Mouse (Mus musculus) liver (tissue): ENCODE measurements around the gene Nat10.

Experiments
- DNase-seq: peaks from one replicate; pipeline ENCODE4 v3.0.0-alpha.2; 2020; ENCODE audit warnings: mixed read lengths

Nat10 gene

GRCm38 (mm10) chr2:103687888-103688287 lies 73.2 kb downstream of the Nat10 start:
- no peak for DNase-seq

GRCm38 (mm10) chr2:103687143-103687542 lies 73.9 kb downstream of the Nat10 start:
- DNase-seq, result no peak

GRCm38 (mm10) chr2:103685581-103685980 lies 75.5 kb downstream of the Nat10 start:
- DNase-seq, result no peak

GRCm38 (mm10) chr2:103684926-103685577 lies 76.0 kb downstream of the Nat10 start:
- no peak for DNase-seq

GRCm38 (mm10) chr2:103684431-103684830 lies 76.6 kb downstream of the Nat10 start:
- DNase-seq, result no peak

- DNase-seq, result no peak
Observed at GRCm38 (mm10) chr2:103682927-103683442, 78.1 kb downstream of the Nat10 start.

GRCm38 (mm10) chr2:103682261-103682722 lies 78.8 kb downstream of the Nat10 start:
- DNase-seq, result no peak

- no peak for DNase-seq
Observed at GRCm38 (mm10) chr2:103681149-103681548, 79.9 kb downstream of the Nat10 start.

GRCm38 (mm10) chr2:103680364-103681110 lies 80.5 kb downstream of the Nat10 start:
- DNase-seq, result no peak

GRCm38 (mm10) chr2:103678433-103678832 lies 82.6 kb downstream of the Nat10 start:
- DNase-seq, result no peak

- DNase-seq, result no peak
Observed at GRCm38 (mm10) chr2:103677614-103678369, 83.3 kb downstream of the Nat10 start.

GRCm38 (mm10) chr2:103676808-103677207 lies 84.3 kb downstream of the Nat10 start:
- no peak for DNase-seq

- DNase-seq, result no peak
Observed at GRCm38 (mm10) chr2:103675391-103675790, 85.7 kb downstream of the Nat10 start.

- DNase-seq, result no peak
Observed at GRCm38 (mm10) chr2:103673609-103674008, 87.5 kb downstream of the Nat10 start.

- no peak for DNase-seq
Observed at GRCm38 (mm10) chr2:103672573-103673119, 88.4 kb downstream of the Nat10 start.
